Mouse (Mus musculus): ENCODE results near the gene Prkce.

Gene Prkce

DNA sequence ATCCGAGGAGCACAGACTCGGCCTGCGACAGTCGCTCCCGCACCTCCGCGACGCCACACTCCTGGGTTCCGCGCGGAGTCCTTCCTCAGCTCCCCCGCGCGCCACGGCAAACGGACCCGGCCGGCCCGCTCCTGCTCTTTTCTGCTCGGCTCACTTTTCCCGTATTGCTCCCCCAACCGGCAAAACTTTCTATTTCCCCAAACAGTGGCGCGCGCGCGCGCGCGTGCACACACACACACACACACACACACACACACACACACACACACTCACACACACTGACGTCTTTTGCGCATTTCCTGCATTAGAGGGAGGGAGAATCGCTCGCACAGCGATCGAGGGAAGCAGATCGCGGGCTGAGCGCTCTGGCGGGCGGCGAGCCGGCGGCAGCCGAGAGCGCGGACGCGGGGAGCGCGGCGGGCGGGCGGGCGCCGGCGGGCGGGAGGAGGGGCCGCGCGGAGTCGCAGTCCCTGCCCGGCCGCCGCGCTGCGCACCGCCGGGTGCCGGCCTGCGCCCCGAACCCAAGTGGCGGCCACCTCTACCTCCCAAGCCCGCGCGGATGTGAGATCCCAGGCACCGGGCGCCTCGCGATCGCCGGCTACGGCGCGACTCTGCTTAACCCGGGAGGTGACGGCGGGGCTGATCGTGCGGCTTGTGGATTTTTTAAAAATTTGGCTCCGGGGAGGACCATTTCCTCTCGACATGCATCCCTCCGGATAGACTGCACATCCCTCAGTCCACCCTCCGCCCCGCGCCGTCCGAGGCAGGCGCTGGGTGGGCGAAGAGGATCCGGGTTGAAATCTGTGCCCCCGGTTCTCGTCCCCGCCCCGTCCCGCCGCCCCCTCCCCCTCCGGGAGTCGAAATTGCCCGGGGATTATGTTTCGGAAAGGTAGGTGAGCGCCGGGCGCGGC, at the start of gene Prkce:
Prkce (plus strand) TSS at position 466 of the 911 bp plus-strand sequence.
- peak; percentile 88 for DNase-seq (ENCODE audit: low read depth)

DNA sequence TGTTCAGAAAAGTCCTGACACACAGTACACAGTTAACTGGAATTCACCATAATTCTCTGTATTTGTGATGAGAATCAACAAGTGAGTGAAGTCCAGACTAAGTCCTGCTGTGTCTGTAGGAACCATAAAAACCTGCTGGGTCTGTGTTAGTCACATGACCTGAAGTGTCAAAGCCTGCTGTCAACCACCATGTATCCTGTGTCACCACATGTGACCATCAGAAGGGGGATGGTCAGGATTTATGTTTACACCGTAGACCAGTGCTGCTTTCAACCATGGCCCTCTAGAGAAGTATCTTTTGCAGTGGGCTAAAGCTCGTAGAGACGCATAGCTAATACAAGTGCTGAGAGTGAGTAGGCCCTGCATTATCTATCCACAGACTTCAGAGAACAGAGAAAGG, 44.4 kb upstream of the Prkce start:
- DNase-seq (ENCODE audit: low read depth): no peak

DNA sequence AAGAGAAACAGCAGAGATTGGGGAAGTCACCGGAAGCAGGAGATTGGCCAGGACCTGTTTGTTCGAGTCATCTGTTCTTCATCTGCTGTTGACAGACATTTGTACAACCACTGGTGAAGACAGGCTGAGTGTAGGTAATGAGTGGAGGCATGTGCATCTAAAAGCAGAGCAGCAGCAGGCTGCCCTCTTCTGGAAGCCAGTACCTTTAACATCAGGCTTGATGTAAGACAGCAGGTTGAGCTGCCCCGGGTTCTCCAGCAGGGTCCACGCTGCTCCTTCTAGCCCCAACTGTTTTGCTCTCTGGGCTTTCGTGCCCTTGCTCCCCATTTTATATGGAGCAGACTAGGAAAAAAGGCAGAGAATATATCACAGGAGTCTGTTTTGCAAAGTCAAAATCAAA, 41.7 kb upstream of the Prkce start:
- peak; percentile 9 for DNase-seq (ENCODE audit: low read depth)

DNA sequence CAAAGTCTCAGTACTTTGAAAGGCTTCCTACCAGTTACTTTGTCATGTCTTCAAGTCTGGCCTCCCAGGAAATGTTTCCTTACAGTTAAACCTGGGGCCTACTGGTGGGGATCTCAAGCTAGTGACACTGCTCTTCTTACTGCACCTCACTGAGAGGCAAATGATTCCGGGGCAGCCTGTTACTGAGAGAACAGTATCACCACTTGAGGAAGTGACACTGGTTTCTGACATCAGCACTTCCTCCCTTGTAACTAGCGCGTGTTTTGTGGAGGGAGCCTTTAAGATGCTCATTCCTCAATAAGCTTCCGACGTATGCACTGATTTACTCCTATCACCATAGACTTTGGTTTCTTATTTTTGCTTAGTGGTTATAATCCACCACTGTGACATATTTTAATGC, 39.4 kb upstream of the Prkce start:
- DNase-seq (ENCODE audit: low read depth): no peak

DNA sequence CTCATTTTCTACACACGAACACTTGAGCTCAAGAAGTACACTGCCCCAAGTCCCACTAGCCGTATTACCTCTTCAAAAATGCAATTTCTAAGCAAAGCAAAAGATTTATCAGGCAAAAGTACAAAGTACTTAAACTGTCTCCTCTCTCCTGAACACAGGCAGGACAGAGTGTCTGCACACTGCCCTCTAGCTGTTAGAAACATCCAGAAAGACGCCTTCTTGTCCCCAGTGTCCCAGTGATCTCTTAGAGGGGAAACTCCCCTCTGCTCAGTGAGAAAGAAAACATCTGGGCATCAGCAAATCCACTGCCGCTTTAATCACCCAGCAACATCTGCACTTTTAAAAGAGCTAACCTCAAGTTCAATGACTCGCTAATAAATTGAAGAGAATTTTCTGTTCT, 35.1 kb upstream of the Prkce start:
- DNase-seq (ENCODE audit: low read depth): no peak

DNA sequence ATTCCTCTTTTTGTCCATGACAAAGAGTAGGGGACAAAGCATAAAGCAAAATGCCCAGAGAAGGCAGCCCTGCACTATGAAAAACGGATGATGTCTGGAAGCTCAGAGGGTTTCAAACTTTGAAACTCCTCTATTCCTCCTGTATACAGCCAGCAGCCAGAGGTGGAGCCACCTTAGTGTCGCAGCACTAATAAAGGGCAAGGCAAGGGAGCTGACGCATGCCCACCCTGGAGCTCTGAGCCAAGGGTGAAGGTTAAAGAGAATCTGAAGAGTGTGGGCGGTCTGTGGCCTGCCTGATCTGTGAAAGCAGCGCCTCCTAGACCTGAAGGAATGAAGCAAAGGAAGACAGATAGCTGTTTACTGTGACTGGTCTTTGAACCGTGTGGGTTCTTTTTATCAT, 33.1 kb upstream of the Prkce start:
- no peak for DNase-seq (ENCODE audit: low read depth)

DNA sequence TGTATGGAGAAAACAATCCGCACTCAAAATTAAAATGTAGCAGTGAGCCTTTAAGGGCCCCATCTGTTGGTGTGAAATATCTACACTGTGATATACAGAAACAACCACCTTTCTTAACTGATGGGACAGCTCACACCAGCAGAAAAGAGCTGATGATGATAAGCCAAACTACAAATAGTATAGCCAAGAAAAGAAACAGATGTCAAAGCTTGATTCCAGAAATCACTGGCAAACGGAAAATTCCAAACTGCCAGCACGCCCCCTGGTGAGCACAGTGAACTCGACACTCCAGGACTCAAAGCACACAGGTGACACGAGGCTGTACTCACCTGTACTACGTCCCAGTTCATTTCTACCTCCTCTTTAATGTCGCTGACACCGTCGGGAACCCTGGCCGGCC, 31.8 kb upstream of the Prkce start:
- no peak for DNase-seq (ENCODE audit: low read depth)

DNA sequence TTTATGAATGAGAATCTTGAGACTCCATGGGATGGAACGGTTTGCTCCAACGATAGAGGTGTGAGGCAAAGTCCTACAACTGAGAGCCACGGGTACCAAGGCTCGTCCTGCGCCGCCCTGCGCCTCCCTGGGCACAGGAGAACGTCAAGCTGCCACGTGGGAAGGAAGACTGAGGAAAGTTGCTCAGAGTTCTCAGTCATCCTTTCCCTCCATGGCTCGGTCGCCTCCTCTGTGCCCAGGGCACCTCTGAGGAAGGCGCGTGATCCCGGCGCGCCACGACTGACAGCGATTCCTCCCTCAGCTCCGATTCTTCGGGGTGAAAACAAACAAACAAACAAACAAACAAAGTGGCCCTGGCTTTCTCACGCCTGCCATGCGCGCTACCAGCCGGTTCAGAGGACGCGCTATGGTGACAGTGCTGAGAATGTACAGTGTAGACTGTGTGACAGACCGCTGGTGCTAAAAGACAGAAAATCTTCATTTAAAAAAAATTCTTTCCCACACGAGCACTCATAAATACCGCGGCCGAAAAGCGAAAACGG, 23.0 kb upstream of the Prkce start:
- DNase-seq (ENCODE audit: low read depth): no peak

DNA sequence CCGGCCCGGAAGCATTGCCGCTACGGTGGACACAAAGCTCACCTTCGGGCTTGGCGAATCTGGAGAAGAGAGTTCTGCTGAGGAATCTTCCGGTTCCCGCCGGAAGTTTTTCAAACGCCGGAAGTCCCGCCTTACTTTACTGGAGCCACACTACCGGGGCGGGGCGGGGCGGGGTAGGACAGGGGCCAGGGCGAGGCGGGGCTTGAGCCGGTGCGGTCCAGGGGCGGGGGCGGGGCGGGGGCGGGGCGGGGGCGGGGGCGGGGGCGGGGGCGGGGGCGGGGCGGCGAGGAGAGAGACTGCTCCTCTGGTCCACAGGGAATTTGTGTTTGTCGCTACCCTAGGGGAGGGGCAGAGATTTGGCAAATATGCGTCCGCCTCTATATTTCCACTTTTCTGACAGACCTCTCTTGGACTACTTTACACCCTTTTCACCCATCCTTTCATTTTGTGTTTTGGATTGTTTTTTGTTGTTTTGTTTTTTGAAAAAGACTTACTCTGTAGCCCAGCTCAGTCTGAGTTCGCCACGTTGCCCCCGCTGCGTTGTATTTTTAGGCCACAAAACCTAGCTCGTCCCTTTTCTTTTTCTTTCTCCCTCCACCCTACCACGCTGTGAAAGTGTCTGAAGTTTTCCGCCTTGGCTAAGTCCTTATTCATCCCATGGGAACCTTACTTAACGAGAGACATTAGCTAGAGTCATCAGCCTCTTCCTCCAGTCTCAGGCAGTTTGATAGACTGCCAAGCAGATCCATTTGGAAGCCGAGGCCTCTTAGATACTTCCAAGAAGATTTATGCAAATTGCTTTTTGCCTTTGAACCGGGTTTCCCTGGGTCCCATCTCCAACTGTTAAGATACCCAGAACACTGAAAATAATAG, 22.3 kb upstream of the Prkce start, which contains the start of gene Srbd1:
Srbd1 (minus strand) TSS at position 97 of the 873 bp plus-strand sequence.
- peak; percentile 90 for DNase-seq (ENCODE audit: low read depth)

DNA sequence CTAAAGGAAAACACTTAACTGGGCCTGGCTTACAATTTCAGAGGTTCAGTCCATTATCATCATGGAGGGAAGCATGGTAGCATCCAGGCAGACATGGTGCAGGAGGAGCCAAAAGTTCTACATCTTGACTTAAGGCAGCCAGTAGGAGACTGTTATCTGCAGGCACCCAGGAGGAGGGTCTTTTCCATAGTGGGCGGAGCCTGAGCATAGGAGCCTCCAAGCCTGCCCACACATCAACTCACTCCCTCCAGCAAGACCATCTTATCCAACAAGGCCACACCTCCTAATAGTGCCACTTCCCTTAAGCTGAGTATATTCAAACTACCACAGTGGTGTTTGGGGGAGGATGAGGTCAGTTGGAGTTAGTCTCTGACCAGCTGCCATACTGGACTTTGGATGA, 17.9 kb upstream of the Prkce start:
- no peak for DNase-seq (ENCODE audit: low read depth)

DNA sequence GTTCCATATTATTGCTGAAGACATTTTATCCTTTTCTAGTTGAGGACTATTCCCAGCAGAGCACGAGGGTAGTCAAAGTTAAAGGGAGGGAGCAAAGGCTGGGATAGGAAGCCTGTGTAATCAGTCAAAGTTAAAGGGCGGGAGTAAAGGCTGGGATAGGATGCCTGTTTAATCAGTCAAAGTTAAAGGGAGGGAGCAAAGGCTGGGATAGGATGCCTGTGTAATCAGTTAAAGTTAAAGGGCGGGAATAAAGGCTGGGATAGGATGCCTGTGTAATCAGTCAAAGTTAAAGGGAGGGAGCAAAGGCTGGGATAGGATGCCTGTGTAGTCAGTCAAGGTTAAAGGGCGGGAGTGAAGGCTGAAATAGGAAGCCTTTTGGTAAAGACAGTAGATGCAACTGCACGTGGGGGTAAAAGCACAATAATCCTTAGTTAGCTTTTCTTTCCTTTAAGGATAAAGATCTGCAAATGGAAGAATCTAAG, 16.7 kb upstream of the Prkce start:
- peak; percentile 87 for DNase-seq (ENCODE audit: low read depth)

DNA sequence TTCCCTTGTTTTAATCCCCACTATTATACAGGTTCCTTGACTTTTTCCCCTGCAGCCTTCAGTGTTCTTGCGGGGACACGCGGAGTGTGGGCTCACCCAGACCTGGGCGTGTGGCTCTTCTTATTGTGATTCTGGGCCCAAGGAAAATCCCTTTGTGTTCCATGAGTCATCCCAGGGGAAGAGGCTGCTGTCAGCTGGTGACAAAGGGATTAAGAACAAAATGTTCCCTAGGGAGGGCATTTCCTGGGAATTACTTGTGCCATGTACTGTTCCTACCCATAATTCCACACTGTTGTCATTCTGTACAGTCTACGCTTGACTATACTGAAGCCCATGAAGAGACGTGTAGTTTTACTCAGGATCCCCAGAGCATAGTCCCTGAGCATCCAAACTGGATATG, 10.6 kb upstream of the Prkce start:
- DNase-seq (ENCODE audit: low read depth): no peak

DNA sequence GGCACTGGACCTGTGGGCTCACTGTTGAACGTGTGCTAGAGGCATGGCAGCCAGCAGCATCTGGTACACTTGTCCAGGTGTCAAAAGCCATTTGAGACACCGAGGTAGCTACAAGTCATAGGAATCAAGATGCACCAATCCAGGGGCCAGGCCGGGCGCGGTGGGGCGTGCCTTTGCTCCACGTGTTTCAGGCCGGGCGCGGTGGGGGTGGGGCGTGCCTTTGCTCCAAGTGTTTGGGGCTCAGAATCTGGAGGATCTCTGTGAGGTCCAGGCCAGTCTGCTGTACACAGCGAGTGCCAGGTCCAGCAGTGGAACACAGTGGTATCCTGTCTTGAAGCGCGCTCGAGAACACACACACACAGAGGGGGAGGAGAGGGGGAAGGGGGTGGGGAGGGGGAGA, 4.9 kb upstream of the Prkce start:
- no peak for DNase-seq (ENCODE audit: low read depth)

DNA sequence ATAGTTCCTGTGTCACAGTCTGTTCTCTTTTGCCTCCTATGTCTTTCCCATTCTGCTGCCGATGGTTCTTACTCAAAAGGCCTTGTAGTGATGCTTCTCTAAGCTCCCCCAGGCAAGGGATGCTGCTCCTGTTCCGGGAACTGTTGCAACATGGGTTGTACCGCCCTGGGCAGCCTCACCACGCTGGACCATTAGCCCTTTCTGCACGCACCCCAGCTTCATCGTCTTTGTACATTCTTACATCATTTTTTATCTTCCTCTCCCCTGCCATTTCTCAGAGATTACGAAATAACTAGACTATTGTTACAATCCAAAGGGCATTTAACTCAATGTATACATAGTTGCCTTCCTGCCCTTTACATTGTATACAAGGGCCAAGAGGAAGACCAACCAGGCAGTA, 3.2 kb upstream of the Prkce start:
- peak; percentile 57 for DNase-seq (ENCODE audit: low read depth)

DNA sequence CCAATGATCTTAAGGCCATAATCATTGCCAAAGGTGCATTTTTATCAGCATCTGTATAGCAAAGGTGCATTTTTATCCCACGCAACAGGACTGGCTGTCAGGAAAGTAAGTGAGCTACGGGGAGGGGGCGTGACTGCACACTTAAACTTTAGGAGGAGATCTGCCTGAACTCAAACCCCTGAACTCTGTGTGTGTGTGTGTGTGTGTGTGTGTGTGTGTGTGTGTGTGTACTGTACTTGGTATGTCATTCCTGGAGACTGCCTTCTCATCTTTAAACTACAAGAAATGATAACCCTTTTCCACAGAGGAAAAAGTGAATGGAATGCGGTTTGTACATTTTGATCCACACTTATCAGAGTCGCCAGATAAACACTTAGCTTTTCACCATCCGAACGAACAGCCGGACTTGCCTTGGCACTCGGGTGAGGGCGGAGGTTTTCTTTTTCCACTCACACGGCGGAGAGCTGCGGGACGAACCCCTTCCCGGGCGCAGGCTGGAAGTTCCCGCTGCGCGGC, 1.5 kb upstream of the Prkce start:
- no peak for DNase-seq (ENCODE audit: low read depth)

DNA sequence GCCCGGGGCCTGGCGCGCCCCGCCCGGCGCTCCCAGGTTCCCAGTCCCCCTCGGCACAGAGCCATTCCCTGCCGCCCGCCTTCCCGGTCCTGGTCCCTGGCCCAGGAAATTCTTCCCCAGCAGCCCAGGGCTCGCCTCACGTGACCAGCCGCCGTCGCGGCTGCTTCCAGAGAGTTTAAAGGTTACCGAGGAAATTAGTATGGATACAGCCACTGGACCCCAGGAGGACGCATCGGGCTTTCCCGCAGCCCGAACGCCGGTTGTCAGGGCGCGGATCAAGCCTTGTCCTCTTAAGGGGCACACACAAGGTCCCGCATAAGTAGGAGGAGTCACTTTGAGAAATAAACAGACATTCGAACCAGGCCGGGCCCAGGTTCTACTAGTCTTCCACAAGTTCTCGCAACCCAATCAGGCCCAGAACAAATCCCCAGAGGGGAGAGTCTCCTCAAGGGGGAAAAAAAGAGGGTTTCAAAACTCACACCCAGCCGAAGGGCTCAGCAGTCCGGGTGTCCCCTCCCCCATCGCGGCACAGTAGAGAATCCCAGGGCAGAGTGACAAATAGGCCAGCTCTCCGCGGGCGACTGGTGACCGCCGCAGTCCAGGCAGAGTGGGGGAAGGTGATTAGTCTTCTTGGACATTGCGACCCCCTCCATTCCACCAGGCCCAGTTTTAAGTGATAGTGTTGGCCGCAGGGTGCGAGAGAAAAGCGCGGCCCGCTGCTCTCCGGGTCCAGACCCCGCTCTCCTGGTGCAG, 842 bp upstream of the Prkce start:
- peak; percentile 49 for DNase-seq (ENCODE audit: low read depth)

DNA sequence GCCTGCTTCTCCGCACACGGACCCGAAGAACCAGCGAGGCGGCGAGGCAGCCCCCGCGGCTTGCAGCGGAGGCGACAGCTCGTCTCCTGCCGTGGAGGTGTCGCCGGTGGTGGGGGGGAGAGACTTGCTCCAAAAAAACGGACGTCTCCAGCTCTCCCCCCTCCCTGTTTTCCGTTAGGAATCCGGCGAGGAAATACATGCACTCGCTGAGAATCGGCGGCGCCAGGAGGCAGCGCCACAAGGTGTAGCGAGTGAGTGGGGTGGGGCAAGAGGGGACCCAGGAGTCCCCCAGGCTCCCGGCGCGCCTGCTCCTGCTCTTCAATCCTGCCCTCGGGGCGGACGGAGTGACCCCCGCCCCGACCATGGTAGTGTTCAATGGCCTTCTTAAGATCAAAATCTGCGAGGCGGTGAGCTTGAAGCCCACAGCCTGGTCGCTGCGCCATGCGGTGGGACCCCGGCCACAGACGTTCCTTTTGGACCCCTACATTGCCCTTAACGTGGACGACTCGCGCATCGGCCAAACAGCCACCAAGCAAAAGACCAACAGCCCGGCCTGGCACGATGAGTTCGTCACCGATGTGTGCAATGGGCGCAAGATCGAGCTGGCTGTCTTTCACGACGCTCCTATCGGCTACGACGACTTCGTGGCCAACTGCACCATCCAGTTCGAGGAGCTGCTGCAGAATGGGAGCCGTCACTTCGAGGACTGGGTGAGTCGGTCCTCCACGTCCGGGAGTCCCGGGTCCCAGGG, 821 bp downstream of the Prkce start:
- no peak for DNase-seq (ENCODE audit: low read depth)

DNA sequence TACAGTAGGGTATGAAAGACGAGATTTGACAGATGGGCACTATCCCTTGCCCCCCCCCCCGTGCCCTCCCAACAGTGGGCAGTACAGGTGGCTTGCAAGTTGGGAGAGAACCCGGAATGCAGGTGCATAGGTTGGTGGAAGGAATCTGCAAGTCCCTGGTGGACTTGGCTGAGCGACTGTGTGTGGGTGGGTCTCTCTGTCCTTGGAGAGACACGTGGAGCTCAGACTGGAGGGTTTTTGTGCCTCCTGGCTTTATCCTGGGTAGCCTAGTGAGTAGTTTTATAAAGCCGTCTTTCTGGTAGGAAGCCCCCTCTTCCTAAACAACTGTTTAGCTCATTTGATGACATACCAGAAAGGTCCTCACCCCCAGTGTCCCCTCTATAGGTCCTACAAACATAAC, 1.5 kb downstream of the Prkce start:
- no peak for DNase-seq (ENCODE audit: low read depth)

DNA sequence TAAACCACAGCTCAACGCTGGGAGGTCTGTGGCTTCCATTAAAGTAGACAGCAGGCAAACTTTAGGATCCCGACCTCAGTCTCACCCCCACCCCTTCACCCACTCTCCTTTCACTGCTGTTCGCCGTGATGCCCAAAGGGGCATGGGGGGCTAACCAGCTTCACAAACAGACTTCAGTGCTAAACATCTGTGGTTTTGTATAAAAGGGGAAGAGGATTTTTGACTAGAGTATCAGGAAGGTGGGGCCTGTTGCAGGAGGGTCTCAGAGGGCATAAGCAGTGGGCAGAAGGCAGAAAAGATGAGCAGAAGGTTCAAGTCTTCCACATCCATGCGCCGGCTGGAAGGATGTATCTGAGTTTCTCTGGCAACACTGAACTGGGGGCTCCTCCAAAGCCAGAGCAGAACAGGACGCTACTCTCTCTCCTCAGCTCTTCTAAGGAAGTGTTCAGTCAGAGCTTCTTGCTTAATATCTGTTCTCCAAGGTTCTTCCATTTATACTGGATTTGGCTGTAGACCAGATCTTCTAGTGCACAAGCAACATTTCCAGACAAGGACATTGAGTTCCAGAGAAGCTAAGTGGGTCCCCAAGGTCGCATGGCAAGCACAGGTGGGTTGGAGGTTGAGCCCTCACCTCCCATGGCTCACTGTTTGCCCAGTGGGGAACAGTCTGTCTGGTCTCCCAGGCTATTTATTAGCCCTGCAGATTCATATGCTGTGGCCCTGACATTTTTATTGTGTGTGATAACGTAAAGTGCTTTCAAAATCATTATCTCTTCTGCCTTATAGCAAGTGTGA, 2.8 kb downstream of the Prkce start:
- DNase-seq (ENCODE audit: low read depth): no peak

DNA sequence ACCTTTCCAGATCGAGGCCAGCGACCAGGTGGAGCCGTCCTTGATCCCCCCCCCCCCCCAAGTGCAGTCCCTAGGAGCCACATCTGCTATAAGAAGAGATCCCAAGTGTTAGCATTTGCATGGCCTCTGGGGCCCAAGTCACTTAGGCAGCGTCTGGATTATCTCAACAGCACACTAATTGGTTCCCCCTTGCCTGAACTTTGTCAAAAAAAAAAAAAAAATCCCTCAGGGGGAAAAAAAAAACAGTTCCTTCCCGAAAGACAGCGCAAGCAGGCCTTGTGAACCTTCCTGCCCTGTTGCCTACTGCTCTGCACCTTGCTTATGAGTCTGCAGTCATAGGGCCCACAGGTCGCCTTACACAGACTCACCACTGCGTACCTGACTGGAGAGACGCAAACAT, 7.9 kb downstream of the Prkce start:
- no peak for DNase-seq (ENCODE audit: low read depth)

All from 416B (cell line).